Mouse (Mus musculus) testis, adult 2 months (tissue): Measurements from ENCODE around the gene Gm20403.
"Not testable (repeated sequence)": the region's sequence is repeated elsewhere in the genome, so short reads cannot be mapped to it uniquely, and the experiment has no call there.

ENCODE experiments used
- CTCF ChIP-seq: fragments of 200-500 bp; IDR thresholded peaks from 2 replicates; pipeline ENCODE4 v1.5.1; 2012; ENCODE audit warnings: low read depth, mild to moderate bottlenecking, inconsistent platforms, low read length, moderate library complexity; ENCODE audit not compliant: control insufficient read depth, insufficient read depth, insufficient replicate concordance
- POLR2A ChIP-seq: fragments of 200-500 bp; IDR thresholded peaks from 2 replicates; pipeline ENCODE4 v1.6.1; 2012; ENCODE audit warnings: low read depth, mild to moderate bottlenecking, inconsistent platforms, low read length, moderate library complexity; ENCODE audit not compliant: control insufficient read depth

- TF ChIP-seq CTCF, POLR2A: not testable (repeated sequence)
These were observed 16.2 kb upstream of the Gm20403 start for GRCm38 (mm10) chr12:55002532-55002931.
